Mouse (Mus musculus) G1E (cell line): ENCODE data around the gene Rnf5.

Source experiments
- CTCF ChIP-seq: IDR thresholded peaks from 2 replicates; pipeline ENCODE4 v1.5.1; 2012; ENCODE audit warnings: low read depth, low read length, inconsistent platforms, mixed read lengths
- TAL1 ChIP-seq: conservative IDR thresholded peaks from 2 replicates; pipeline ENCODE4 v1.6.1; 2012; ENCODE audit warnings: low read depth, low read length, inconsistent platforms, mixed read lengths

GRCm38 (mm10) chr17:34569919-34570318, 33.6 kb downstream of the Rnf5 start:
- no peak for TF ChIP-seq CTCF
- TF ChIP-seq TAL1: no peak
